Mouse (Mus musculus) stomach, embryonic 15.5 days (tissue): Measurements from ENCODE around the gene Gm973. TPM values are rescaled to one million over a fixed set of nuclear protein-coding genes. Genes with fewer than 3 reads are reported as not detected.
A peak's percentile ranks its signal among the peaks of the same experiment; 100 is the strongest.

Source experiments
- ATAC-seq: fragments of 200-750 bp; cut with Nextera tagmentation; 2 replicates; pipeline ENCODE4 v1.8.0; 2017; ENCODE audit warnings: low read depth, moderate number of reproducible peaks, moderate TSS enrichment; ENCODE audit not compliant: insufficient read depth, low FRiP score
- H3K27ac ChIP-seq: fragments of 300-500 bp; sonication (generic); 2 replicates; pipeline ENCODE4 v1.5.1; 2015; ENCODE audit warnings: mild to moderate bottlenecking, inconsistent platforms
- H3K27me3 ChIP-seq: fragments of 300-500 bp; sonication (generic); replicated peaks from 2 replicates; pipeline ENCODE4 v1.6.1; 2015; ENCODE audit warnings: inconsistent platforms
- H3K36me3 ChIP-seq: fragments of 300-500 bp; sonication (generic); 2 replicates; pipeline ENCODE4 v1.6.1; 2015; ENCODE audit warnings: inconsistent platforms
- H3K4me1 ChIP-seq: fragments of 300-500 bp; sonication (generic); 2 replicates; pipeline ENCODE4 v1.6.1; 2015; ENCODE audit warnings: inconsistent platforms
- H3K4me2 ChIP-seq: fragments of 300-500 bp; sonication (generic); 2 replicates; pipeline ENCODE4 v1.6.1; 2015; ENCODE audit warnings: mild to moderate bottlenecking, inconsistent platforms
- H3K4me3 ChIP-seq: fragments of 300-500 bp; sonication (generic); replicated peaks from 2 replicates; pipeline ENCODE4 v1.5.1; 2015; ENCODE audit warnings: inconsistent platforms
- H3K9ac ChIP-seq: fragments of 300-500 bp; sonication (generic); 2 replicates; pipeline ENCODE4 v1.6.1; 2015; ENCODE audit warnings: inconsistent platforms
- H3K9me3 ChIP-seq: fragments of 300-500 bp; sonication (generic); 2 replicates; pipeline ENCODE4 v1.6.1; 2016; ENCODE audit warnings: inconsistent platforms
- WGBS: fragments of 180-500 bp; shearing (Covaris S2); methylation state at CpG from one replicate; pipeline ENCODE4 v1.1.7; 2015; 5-methylcytosine and 5-hydroxymethylcytosine counted together
- polyA plus RNA-seq: library from polyadenylated mRNA; unstranded; fragments of >200 nt; fragmentation: Nextera tagmentation; extraction: Ambion mirVana; gene quantifications from 2 replicates; pipeline ENCODE4 v1.2.1, GENCODE M21; 2015

The Gm973 gene
- polyA plus RNA-seq, 1 experiment from 2014 or later: 0.55 TPM

DNA sequence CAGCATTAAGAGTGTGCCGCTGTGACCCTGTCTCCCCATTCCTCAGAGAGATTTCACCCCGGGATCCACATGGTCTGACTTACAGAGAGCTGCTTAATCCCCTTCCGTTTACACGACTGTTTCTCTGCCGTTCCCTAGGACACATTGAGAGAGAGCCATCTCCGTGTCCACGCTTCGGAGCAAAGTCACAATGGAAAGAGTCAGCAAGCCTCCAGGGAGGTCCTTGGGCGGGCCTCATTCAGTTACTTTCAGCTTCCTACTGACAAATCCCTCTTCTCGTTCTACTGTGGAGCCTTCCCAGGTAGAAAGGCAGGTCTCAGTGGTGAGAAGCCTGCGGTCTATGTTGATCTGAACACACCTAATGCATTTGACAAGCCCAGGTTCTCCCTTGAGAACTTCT lies 34.9 kb downstream of the Gm973 start:
- no peak overlapping the region for H3K9ac ChIP-seq
- peak overlapping the region; percentile 44; the same call in 1 of the 2 replicates for H3K27ac ChIP-seq
- H3K9me3 ChIP-seq: no peaks in the 10 kb centered on the region
- peak overlapping the region; percentile 10; the same call in 1 of the 2 replicates for H3K4me2 ChIP-seq
- 45% methylated on average over 11 of the region's 11 CpGs for WGBS
- no peak for ATAC-seq
- peaks cover 9% of the 10 kb centered on the region for H3K4me1 ChIP-seq
- no peaks in the 10 kb centered on the region for H3K27me3 ChIP-seq
- H3K4me3 ChIP-seq: no peak overlapping the region
- H3K36me3 ChIP-seq: no peaks in the 10 kb centered on the region

DNA sequence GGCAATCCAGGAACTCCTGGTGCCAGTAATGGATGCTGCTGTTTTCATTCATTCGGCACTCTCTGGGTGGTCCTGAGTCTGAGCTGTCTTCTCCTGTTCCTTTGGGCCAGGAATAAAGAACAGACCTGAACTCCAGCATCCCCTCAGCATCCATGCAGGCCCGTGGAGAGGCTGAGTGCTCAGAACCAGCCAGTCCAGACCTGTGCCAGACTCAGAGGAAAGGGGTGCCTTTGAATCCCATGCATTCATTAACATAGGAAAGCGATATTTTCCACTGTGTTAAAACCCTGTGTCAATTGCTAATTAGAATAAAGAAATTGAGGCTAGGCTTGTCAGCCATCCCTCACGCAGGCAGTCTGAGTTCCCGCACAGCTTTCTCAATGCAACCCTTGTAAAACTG lies 37.6 kb downstream of the Gm973 start:
- no peaks in the 10 kb centered on the region for H3K27me3 ChIP-seq
- H3K9me3 ChIP-seq: no peaks in the 10 kb centered on the region
- H3K27ac ChIP-seq: no peak overlapping the region
- H3K4me2 ChIP-seq: no peak overlapping the region
- H3K4me3 ChIP-seq: no peak overlapping the region
- peaks cover 9% of the 10 kb centered on the region for H3K4me1 ChIP-seq
- WGBS: 51% methylated on average over 5 of the region's 5 CpGs
- no peak overlapping the region for H3K9ac ChIP-seq
- ATAC-seq: no peak
- H3K36me3 ChIP-seq: no peaks in the 10 kb centered on the region

DNA sequence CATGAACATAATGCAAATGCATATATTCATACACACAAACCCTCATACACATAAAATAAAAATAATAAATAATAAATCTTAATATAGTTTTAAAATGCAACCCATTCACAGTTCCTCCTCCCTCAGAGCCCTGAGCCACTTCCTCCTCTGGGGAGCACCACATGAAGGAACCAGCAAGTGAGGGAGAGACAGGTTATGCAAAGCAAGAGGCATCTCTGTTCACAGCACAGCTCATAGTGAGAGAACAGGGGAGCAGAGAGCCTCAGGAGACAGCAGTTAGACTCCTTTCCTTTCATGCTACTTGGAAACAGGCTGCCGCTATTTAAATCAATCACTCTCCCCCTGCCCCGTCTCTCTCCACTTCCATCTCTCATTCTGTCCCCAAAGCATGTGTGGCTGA lies 47.5 kb downstream of the Gm973 start:
- ATAC-seq: no peak
- Histone ChIP-seq H3K27me3 (no peaks in the 10 kb centered on the region), H3K9me3 (no peaks in the 10 kb centered on the region), H3K36me3 (no peaks in the 10 kb centered on the region), H3K4me3 (no peak overlapping the region), H3K27ac (no peak overlapping the region), H3K4me1 (0 out of 2 replicates have a peak, but pooled peaks cover 7% of the 10 kb centered on the region), H3K9ac (no peak overlapping the region), H3K4me2 (no peak overlapping the region)
- 39% methylated on average over 2 of the region's 2 CpGs for WGBS

DNA sequence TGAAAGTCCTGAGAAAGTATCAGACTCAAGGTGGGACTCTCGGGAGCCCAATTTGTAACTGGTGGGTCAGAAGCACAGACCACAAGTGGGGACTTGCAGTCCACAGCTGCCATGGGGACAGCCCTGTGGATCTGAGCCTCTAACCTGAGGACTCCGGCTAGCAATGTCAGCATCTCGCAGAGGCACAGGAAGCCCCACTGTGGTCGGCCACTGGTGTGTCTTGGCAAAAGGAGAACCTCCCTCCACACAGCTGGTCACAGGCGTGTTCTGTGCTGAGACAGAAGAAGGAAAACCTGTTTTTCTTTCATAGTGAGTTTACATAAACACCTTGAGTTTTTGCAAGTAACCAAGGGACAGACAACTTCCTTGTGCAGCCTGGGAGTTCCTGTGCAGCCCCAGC lies 49.7 kb downstream of the Gm973 start:
- Histone ChIP-seq H3K9me3 (no peaks in the 10 kb centered on the region), H3K4me3 (no peak overlapping the region), H3K27me3 (no peaks in the 10 kb centered on the region), H3K4me2 (no peak overlapping the region), H3K36me3 (no peaks in the 10 kb centered on the region), H3K4me1 (0 out of 2 replicates have a peak, but pooled peaks cover 7% of the 10 kb centered on the region), H3K9ac (no peak overlapping the region), H3K27ac (no peak overlapping the region)
- 68% methylated on average over 5 of the region's 5 CpGs for WGBS
- no peak for ATAC-seq

DNA sequence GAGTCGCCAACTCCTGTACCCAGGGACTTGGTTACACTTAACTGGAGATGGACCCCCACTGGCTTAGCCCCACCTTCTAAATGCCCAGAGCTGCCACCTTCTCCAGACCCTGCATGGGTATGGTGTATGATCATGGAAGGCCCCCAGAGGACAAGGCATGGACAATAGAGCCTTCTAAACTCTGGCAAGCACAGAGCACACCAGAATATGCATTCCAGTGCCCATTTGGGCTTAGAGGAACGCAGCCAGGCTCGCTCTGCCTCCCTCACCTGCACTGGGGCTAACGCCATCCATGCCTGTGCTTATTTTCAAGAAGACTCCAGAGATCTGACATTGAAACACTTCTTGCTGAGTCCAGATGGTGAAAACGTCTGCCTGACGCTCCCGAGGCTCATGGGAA lies 50.2 kb downstream of the Gm973 start:
- WGBS: 77% methylated on average over 7 of the region's 7 CpGs
- Histone ChIP-seq H3K27me3 (no peaks in the 10 kb centered on the region), H3K9ac (no peak overlapping the region), H3K4me1 (0 out of 2 replicates have a peak, but pooled peaks cover 7% of the 10 kb centered on the region), H3K27ac (no peak overlapping the region), H3K36me3 (no peaks in the 10 kb centered on the region), H3K4me3 (no peak overlapping the region), H3K9me3 (no peaks in the 10 kb centered on the region), H3K4me2 (no peak overlapping the region)
- ATAC-seq: no peak

DNA sequence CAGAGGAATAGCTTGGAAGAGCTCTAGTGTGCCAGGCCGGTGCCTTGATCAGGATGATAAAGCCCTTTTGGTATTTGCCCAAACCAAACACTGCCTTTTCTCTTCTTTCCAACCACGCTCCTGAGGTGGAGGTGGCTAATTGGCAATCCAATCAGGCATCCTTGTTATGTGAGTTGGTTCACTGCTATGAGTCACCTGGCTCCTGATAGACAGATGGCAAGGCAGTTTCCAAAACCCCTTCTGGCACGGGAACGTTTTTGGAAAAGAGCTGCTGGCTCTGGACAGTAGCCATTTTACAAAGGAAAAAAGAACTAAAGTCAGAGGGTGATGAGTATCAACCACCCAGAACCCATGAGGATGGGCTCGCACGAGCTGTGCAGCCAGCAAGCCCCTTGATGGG lies 50.9 kb downstream of the Gm973 start:
- 67% methylated on average over 6 of the region's 6 CpGs for WGBS
- ATAC-seq: no peak

DNA sequence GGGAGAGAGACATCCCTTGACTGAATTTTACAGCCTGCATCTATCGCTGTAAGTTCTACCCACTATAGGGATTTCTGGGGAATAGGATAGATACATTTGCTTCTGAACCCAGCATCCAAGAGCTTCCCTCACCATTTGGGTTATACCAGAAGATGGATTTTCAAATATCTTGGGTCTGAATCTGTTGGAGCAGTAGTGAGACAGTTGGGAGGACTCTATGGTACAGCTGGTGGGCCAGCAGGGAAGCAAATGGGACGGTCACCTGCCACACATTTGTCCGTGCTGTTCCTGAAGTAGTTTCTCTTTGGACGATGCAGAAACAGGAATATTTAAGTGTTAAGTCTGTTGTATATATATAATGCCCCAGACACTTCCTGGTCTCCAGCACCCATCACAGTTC lies 51.5 kb downstream of the Gm973 start:
- no peak for ATAC-seq
- H3K27ac ChIP-seq: no peak overlapping the region
- H3K9ac ChIP-seq: no peak overlapping the region
- WGBS: 78% methylated on average over 4 of the region's 4 CpGs
- H3K27me3 ChIP-seq: no peaks in the 10 kb centered on the region
- H3K4me1 ChIP-seq: 0 out of 2 replicates have a peak, but pooled peaks cover 7% of the 10 kb centered on the region
- H3K4me2 ChIP-seq: no peak overlapping the region
- H3K36me3 ChIP-seq: no peaks in the 10 kb centered on the region
- no peaks in the 10 kb centered on the region for H3K9me3 ChIP-seq
- H3K4me3 ChIP-seq: no peak overlapping the region

More for the DNA sequence above, 50.9 kb downstream of the Gm973 start:
- Histone ChIP-seq H3K4me2 (no peak overlapping the region), H3K4me3 (no peak overlapping the region), H3K4me1 (0 out of 2 replicates have a peak, but pooled peaks cover 7% of the 10 kb centered on the region), H3K27me3 (no peaks in the 10 kb centered on the region), H3K9me3 (no peaks in the 10 kb centered on the region), H3K36me3 (no peaks in the 10 kb centered on the region), H3K27ac (no peak overlapping the region), H3K9ac (no peak overlapping the region)

DNA sequence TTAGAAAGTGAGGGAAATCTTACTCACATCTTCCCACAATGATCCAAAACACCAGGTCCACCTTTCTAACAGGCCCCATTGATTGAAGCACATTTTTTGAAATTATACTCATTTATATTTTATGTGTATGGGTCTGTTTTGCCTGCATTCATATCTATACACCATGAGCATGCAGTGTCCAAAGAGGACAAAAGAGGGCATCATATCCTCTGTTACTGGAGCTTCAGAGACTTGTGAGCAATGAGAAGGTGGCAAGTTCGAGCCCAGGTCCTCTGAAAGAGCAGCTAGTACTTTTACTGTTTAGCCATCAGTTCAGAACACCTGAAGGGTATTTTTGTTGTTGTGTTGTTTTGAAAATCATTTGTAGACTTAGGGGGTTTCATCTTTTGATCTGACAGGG lies 52.2 kb downstream of the Gm973 start:
- ATAC-seq: no peak
- H3K27ac ChIP-seq: no peak overlapping the region
- H3K27me3 ChIP-seq: no peaks in the 10 kb centered on the region
- 0 out of 2 replicates have a peak, but pooled peaks cover 7% of the 10 kb centered on the region for H3K4me1 ChIP-seq
- H3K4me2 ChIP-seq: no peak overlapping the region
- no peaks in the 10 kb centered on the region for H3K36me3 ChIP-seq
- no peaks in the 10 kb centered on the region for H3K9me3 ChIP-seq
- 79% methylated on average over 1 of the region's 1 CpGs for WGBS
- H3K4me3 ChIP-seq: no peak overlapping the region
- no peak overlapping the region for H3K9ac ChIP-seq

DNA sequence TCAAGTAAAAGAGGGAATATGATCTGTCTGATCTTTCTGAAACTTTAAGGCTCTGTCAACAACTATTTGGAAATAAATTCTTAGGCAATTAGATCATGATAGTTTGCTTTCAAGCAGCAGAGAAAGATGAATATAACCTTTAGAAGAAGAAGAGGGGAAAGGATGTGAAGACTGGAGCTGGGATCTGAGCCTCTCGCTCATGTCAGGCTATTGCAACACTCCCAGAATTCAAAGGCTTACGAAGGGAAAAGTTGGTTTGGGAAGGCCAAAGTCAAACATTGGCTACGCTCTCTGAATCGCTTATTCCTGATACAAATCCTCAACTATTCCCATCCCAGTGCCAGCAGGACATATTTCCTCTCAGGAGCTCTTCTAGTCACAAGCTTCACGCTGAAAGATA lies 53.2 kb downstream of the Gm973 start:
- H3K4me1 ChIP-seq: 0 out of 2 replicates have a peak, but pooled peaks cover 5% of the 10 kb centered on the region
- H3K4me2 ChIP-seq: no peak overlapping the region
- H3K9me3 ChIP-seq: no peaks in the 10 kb centered on the region
- ATAC-seq: no peak
- H3K36me3 ChIP-seq: no peaks in the 10 kb centered on the region
- H3K4me3 ChIP-seq: no peak overlapping the region
- H3K27ac ChIP-seq: no peak overlapping the region
- WGBS: 86% methylated on average over 5 of the region's 5 CpGs
- H3K27me3 ChIP-seq: no peaks in the 10 kb centered on the region
- H3K9ac ChIP-seq: no peak overlapping the region

DNA sequence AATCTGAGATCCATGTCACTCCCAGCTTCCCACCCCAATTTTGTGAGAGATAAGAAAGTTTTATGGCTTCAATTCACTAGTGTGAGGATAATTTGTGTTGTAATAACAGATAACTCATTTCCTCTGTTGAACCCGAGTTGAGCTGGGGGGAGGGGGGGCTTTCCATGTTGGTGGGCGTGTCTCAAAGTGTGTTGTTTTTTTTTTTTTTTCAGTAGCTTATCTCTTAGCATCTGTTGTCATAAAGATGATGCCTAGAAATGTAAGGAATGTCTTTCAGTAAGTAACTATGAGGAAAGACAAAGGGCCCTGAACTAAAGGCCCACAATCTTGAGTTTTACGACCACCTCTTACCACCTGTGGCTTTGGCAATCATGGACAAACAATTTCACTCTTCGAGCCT lies 54.7 kb downstream of the Gm973 start:
- no peak for ATAC-seq
- no peaks in the 10 kb centered on the region for H3K9me3 ChIP-seq
- no peaks in the 10 kb centered on the region for H3K27me3 ChIP-seq
- no peak overlapping the region for H3K4me2 ChIP-seq
- H3K9ac ChIP-seq: no peak overlapping the region
- 0 out of 2 replicates have a peak, but pooled peaks cover 5% of the 10 kb centered on the region for H3K4me1 ChIP-seq
- no peaks in the 10 kb centered on the region for H3K36me3 ChIP-seq
- H3K27ac ChIP-seq: no peak overlapping the region
- no peak overlapping the region for H3K4me3 ChIP-seq
- WGBS: 63% methylated on average over 4 of the region's 4 CpGs

DNA sequence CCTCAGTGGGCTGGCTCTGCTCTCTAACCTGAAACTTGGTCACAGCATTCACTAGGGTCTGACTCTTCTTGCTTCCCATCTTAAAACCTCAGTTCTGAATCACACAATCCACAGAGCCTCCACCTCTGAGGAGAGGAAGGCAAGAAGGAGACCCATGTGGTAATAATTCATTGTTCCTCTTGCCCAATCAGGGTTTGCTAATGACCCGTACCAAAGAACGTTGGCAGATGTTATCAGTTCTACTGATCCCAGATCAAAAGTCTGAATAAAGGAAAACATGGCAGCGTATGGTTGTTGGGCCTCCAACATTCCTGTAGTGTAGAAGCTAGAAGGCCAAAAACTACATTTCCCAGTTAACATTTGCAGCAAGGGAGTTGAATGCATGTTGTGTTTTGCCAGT lies 55.4 kb downstream of the Gm973 start:
- no peak overlapping the region for H3K4me3 ChIP-seq
- 81% methylated on average over 3 of the region's 3 CpGs for WGBS
- no peaks in the 10 kb centered on the region for H3K27me3 ChIP-seq
- H3K36me3 ChIP-seq: no peaks in the 10 kb centered on the region
- no peak for ATAC-seq
- 0 out of 2 replicates have a peak, but pooled peaks cover under 1% of the 10 kb centered on the region for H3K4me1 ChIP-seq
- no peak overlapping the region for H3K9ac ChIP-seq
- H3K27ac ChIP-seq: no peak overlapping the region
- no peaks in the 10 kb centered on the region for H3K9me3 ChIP-seq
- H3K4me2 ChIP-seq: no peak overlapping the region

DNA sequence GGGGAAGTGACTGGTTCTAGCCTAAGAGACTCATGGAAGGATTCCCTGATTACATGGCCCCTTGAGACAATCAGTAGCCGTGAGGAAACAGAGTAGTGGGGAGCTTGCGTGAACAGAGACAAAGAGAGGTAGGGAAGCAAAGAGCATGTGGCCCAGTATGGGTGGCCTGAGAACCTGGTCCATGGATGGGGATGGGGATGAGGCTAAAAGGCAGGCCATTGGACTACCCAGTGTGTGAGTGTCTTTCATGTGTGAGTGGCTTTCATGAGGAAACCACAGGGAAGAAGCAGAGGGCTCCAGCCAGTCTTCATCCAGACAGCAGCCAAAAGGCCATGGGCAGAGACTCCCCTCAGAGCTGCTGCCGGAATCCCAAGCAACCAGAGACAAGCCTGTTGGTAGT lies 57.8 kb downstream of the Gm973 start:
- ATAC-seq: 0 out of 2 replicates have a peak, but pooled peaks have one; percentile 18
- H3K4me3 ChIP-seq: no peak overlapping the region
- H3K27me3 ChIP-seq: no peaks in the 10 kb centered on the region
- no peaks in the 10 kb centered on the region for H3K9me3 ChIP-seq
- 85% methylated on average over 3 of the region's 3 CpGs for WGBS
- no peak overlapping the region for H3K27ac ChIP-seq
- H3K36me3 ChIP-seq: no peaks in the 10 kb centered on the region
- no peaks in the 10 kb centered on the region for H3K4me1 ChIP-seq
- H3K9ac ChIP-seq: no peak overlapping the region
- H3K4me2 ChIP-seq: no peak overlapping the region
